Mouse (Mus musculus) bone marrow, adult 2 months (tissue): ENCODE data around the gene Dync1i1.

Experiments
- CTCF ChIP-seq: fragments of 200-500 bp; IDR thresholded peaks from 2 replicates; pipeline ENCODE4 v1.5.1; 2011; ENCODE audit warnings: low read length, control low read depth; ENCODE audit not compliant: control insufficient read depth, insufficient read depth
- POLR2A ChIP-seq: fragments of 200-500 bp; IDR thresholded peaks from 2 replicates; pipeline ENCODE4 v1.6.1; 2011; ENCODE audit warnings: low read depth, mild to moderate bottlenecking, control low read depth, low read length, borderline replicate concordance; ENCODE audit not compliant: control insufficient read depth

DNA sequence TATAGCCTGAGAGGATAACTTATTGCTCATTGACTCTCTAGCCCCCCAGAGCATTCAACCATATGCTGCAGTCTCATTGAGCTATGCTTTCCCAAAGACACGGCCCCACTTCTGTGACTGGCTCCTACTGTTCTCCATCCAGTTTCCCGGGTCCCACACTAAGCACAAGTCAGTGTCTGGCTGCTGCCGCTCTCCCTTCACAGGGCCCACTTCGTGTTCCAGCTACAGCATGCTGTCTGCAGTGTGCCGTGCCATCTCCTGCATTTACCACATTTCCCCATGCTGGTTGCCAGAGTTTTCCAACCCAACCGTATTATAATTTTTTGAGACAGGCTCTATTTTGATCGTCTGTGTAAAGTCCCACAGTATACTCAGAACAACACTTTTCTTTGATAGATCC, 14.3 kb downstream of the Dync1i1 start:
- TF ChIP-seq CTCF = no peak
- no peak for TF ChIP-seq POLR2A
